Mouse (Mus musculus) layer of hippocampus, adult 8-10 months (tissue): ENCODE measurements around the gene Arhgap15. TPM values are rescaled to one million over a fixed set of nuclear protein-coding genes. Genes with fewer than 3 reads are reported as not detected.
A peak's percentile ranks its signal among the peaks of the same experiment; 100 is the strongest.

Experiments used
- DNase-seq, 2 experiments: peaks; one replicate each; pipeline ENCODE4 v3.0.0; 2022; ENCODE audit warnings: low spot score in 2 of 2
- total RNA-seq, 4 experiments: library from RNA; stranded (reverse); gene quantifications; 2 replicates each; pipeline ENCODE4 v1.2.4; 2022

Gene Arhgap15
- total RNA-seq, 4 experiments from 2014 or later, result 6.6 to 10.0 (median 8.7) TPM

DNA sequence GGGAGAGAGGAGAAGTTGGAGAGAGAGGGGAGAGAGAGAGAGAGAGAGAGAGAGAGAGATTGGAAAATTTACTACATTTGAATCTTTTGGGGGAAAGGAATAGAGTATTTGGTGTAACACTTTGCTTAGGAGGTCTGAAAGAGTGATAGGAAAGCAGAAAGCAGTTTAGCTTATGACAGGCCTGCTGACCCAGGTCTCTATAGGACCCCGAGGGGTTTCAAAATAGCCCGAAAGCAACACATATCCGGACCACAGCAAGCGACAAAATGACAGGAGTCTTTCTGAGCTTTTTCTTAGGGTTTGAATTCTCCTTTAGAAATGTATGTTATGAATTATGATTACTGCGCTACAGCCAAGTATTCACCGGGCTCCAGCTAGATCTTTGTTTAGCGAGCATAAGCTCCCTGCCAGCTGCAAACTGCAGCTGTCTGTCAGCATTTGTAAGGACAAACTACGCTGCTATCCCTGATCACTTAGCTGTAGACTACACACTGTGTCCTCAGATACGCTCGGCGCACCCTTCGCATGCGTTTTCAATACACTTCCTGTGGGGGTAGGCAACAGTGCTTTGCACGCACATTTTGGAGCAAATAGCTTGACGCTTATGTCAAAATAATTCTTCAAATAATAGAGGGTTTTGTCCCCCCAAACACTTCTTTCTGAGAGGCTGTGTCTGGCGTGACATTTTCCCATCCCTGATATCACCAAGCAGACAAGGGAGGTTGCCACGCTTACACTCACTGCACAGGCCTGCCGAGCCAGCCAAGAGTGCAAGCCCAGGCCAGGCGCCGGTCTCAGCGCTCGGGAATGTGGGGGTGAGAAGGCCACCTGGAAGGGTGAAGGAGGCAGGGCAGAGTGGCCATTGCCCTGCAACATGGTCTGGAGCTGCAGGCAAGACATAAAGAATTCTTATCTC lies 355.9 kb downstream of the Arhgap15 start:
- DNase-seq, result peak; percentile 6 to 16

GRCm38 (mm10) chr2:44105198-44105555 lies 356.6 kb downstream of the Arhgap15 start:
- no peak for DNase-seq

DNA sequence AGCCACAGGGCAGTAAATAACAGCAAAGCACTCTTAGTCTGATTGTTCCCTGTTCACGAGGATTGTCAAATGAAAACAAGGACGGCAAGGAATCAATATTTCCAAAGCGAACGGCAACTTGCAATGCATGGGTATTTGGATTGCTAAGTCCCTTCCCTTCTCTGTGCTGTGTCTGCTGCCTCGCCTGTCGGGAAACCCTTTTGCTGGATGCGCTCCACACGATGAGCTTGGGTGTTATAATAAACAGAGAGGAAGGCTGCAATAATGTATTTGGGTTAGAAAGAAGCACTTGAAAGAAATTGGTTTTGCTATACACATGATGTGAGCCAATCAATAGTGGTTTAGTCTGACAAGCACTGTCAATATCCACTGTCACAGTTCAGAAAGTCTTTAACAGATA lies 357.7 kb downstream of the Arhgap15 start:
- DNase-seq, result no peak

DNA sequence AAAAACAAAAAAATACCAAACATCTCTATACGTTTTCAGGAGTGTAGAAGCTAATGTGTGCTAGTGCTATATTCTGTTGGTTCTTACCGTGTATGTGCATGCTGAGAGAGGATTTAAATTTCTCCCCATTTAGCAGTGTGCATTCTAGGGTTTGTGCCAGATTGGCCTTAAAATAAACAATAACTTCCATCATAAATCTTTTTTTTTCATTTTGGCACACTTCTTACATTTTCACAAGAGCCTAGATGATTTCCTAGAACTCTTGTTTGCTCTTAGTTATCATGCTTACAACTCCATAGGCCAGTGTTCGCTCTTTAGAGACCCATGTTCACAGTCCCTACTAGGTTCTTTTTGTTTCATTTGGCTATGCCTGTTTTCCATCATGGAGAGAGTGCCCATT lies 362.7 kb downstream of the Arhgap15 start:
- no peak for DNase-seq

- no peak for DNase-seq
Measured at GRCm38 (mm10) chr2:44112990-44113798, 364.6 kb downstream of the Arhgap15 start.

DNA sequence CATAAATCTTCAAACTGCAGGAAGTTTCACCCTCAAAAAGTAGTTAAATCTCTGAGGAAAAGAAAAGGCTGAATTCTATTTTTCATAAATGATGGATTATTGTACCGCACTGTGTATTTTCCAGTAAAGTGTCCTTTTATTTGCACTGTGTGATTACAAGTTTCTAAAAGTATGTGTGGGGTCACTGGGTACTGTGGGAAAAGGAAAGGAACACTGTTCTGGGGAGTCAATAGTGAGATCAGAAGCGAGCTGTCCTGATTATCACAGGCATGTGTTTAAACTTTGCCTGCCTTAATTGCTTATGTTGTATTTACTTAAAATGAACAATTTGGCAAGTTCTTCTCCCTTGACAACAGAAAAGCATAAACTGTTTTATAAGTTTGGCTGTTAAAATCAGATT lies 365.7 kb downstream of the Arhgap15 start:
- DNase-seq, result no peak

DNA sequence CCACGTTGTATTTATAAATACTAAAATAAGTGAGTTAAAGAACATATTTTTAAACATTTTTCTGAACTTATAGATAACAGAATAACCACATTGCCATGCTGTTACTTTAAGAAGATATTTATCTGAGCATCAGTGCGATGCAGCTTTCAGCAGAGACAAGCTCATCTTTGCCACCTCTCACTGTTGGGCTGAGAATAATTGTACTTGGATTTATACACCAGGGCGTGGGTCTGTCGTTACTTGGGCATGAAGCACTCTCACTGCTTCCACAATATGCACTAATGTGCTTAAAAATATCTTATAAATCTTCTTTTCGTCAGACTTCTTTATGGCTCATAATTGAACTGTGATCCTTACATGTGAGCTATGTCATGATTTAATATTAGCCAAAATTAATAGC lies 372.5 kb downstream of the Arhgap15 start:
- no peak for DNase-seq

GRCm38 (mm10) chr2:44123246-44123645 lies 374.6 kb downstream of the Arhgap15 start:
- no peak for DNase-seq

GRCm38 (mm10) chr2:44124093-44124492 lies 375.5 kb downstream of the Arhgap15 start:
- DNase-seq, result no peak

DNA sequence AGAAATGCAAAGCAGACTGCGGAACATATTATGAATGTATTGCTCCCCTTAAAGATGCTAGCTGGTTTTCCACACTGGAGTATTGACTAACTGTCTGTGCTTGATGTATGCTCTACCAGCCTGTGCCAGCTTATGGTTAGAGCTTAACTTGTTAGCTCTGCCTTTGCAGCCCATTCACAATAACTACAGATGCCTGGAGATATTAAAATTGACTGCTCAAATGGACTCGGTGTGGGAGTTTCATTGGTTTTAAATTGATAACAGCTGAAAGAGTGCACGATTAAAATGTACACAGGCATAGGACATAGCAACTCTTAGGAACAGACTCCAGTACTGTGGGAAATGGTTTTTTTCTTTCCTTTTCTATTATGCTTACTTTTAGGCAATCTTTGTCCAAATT lies 376.1 kb downstream of the Arhgap15 start:
- no peak for DNase-seq

DNA sequence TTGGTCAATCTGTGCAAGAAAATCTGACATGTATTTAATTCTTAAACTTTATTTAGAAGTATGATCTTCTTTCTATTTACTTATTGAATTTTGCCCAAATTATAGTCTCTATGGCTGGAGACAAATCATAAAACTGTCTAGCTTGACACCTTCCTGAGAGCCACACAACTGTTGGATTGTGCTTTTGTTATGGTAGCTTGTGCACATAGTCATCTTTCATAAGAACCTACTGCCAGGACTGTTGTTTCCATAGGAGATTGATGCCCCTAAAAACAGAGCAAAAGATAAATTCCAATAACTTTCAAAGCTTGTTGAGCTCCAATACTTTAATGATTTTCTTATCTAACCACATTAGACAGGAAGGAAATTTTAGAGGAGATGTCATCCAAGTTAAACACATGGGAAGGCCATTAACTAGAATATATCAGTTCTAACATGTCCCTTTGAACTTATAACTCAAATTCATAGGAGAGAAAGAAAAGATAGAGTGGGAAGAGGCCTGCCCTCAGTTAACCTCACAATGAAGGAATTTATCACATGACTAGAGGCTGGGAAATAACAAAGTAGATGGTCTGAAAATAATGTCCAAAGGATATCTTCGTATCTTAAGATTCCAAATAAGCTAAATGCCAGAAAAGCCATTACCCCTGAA lies 377.5 kb downstream of the Arhgap15 start:
- no peak for DNase-seq

- no peak for DNase-seq
Measured at GRCm38 (mm10) chr2:44129533-44129932, 380.9 kb downstream of the Arhgap15 start.

DNA sequence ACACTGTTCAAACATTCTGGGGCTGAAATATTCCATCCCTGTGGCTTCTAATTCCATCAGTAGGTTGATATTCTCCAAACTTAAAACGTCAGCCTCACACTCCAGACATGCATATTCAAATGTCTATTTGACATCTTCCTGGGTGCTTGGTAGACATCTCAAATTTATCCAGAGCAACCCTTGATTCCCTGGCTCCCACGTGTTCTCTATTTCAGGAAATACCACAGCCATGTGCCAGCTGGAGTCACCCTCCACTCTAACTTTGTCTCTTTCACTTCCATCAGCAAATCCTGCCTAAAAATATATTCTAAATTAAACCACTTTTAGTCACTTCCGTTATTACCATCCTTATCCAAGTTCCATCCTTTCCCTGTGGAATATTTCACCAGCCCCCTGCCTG lies 382.6 kb downstream of the Arhgap15 start:
- DNase-seq, result no peak

- no peak for DNase-seq
Measured at GRCm38 (mm10) chr2:44134796-44135195, 386.2 kb downstream of the Arhgap15 start.

DNA sequence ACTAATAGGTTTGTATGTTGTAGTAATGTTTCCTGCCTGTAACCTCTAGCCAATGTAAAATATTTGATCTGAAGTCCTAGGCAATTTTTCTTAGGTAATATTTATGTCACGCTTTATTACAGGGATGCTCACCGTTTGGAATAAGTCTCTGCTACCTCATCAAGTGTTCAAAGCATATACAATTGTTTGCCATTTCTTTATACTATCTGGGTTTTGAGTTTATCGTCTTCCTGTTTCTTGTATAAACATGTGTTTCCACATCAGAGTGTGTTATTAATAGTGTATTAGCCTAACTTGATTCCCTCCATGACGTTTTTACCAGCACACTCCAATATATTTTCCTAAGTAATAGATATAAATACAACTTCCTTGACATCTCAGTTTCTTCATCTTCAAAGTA lies 391.8 kb downstream of the Arhgap15 start:
- DNase-seq, result no peak

GRCm38 (mm10) chr2:44142152-44142551 lies 393.5 kb downstream of the Arhgap15 start:
- no peak for DNase-seq

DNA sequence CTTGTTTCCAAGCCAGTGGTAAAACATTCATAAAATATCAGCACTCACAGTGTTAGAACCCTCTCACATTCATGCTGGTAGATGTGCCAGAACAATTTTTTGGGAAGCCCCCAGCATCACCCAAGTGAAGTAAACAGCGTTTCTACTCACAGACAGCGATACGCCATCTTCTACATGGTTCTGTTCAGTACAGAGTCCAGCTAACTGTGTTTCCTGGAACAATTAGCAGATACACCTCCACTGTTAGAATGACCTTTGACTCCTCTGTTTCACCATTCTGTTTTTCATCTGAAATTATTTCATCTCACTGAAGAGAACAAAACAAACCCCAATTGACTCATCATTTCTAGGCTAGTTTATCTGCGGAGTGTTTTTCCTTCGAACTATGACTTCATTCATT lies 394.0 kb downstream of the Arhgap15 start:
- DNase-seq, result no peak

GRCm38 (mm10) chr2:44146124-44146981 lies 397.7 kb downstream of the Arhgap15 start:
- no peak for DNase-seq

- DNase-seq, result no peak
Measured at GRCm38 (mm10) chr2:44147486-44147885, 398.9 kb downstream of the Arhgap15 start.

DNA sequence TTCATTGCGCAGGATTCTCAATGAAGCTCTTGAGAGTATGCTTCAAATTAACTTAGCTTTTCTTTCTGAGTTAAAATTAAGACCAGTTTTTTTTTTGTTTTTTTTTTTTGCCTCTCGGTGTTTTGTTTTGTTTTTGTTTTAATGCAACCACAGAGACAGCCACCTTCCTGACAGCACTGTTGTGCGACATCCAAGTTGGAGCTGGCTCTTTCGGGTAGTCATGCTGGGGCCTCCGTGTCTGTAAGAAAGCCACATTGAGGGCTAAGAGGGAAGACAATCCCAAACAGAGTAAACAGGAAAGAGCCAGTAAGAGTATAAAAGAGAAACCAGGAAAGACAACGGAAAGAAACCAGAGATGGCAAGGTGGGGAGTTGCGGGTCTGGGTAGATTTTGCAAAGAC lies 399.3 kb downstream of the Arhgap15 start:
- no peak for DNase-seq

GRCm38 (mm10) chr2:44148550-44149100 lies 400.0 kb downstream of the Arhgap15 start:
- no peak for DNase-seq
